Mouse (Mus musculus) mature B cell (primary cell): ENCODE results near the gene Mnd1.

Source experiments
- in situ Hi-C: fragments of 300-500 bp; cut with MboI; formaldehyde crosslinking; loops from 2 replicates; pipeline ENCODE4 v1.14.3; 2019

Mnd1 gene

GRCm38 (mm10) chr3:84157559-84158350, 2.2 kb upstream of the Mnd1 start:
- in situ Hi-C loops: no loop called here

GRCm38 (mm10) chr3:84157011-84157410, 1.4 kb upstream of the Mnd1 start:
- in situ Hi-C loops: no loop called here

- in situ Hi-C loops: no loop called here
Observed at GRCm38 (mm10) chr3:84156105-84156504, 519 bp upstream of the Mnd1 start.

- in situ Hi-C loops: no loop called here
Observed at GRCm38 (mm10) chr3:84155146-84155545, 440 bp downstream of the Mnd1 start.

GRCm38 (mm10) chr3:84154721-84155141, 855 bp downstream of the Mnd1 start:
- in situ Hi-C loops: no loop called here

GRCm38 (mm10) chr3:84149831-84150230, 5.8 kb downstream of the Mnd1 start:
- in situ Hi-C loops: no loop called here

- in situ Hi-C loops: no loop called here
Observed at GRCm38 (mm10) chr3:84140947-84141346, 14.6 kb downstream of the Mnd1 start.

- in situ Hi-C loops: no loop called here
Observed at GRCm38 (mm10) chr3:84136509-84136908, 19.1 kb downstream of the Mnd1 start.

GRCm38 (mm10) chr3:84135933-84136332, 19.7 kb downstream of the Mnd1 start:
- in situ Hi-C loops: no loop called here

GRCm38 (mm10) chr3:84135387-84135786, 20.2 kb downstream of the Mnd1 start:
- in situ Hi-C loops: no loop called here

- in situ Hi-C loops: no loop called here
Observed at GRCm38 (mm10) chr3:84131369-84131768, 24.2 kb downstream of the Mnd1 start.

GRCm38 (mm10) chr3:84130776-84131175, 24.8 kb downstream of the Mnd1 start:
- in situ Hi-C loops: no loop called here

- in situ Hi-C loops: loop anchor here (10.0 kb wide), 1 partner anchor 184 kb away; no protein-coding TSS in a partner anchor
Observed at GRCm38 (mm10) chr3:84128871-84129870, 26.4 kb downstream of the Mnd1 start.

- in situ Hi-C loops: loop anchor here (10.0 kb wide), 1 partner anchor 183 kb away; no protein-coding TSS in a partner anchor
Observed at GRCm38 (mm10) chr3:84127431-84127830, 28.2 kb downstream of the Mnd1 start.

GRCm38 (mm10) chr3:84126721-84127120, 28.9 kb downstream of the Mnd1 start:
- in situ Hi-C loops: loop anchor here (10.0 kb wide), 1 partner anchor 182 kb away; no protein-coding TSS in a partner anchor

- in situ Hi-C loops: loop anchor here (10.0 kb wide), 1 partner anchor 181 kb away; no protein-coding TSS in a partner anchor
Observed at GRCm38 (mm10) chr3:84125704-84126289, 29.8 kb downstream of the Mnd1 start.

- in situ Hi-C loops: loop anchor here (10.0 kb wide), 1 partner anchor 179 kb away; no protein-coding TSS in a partner anchor
Observed at GRCm38 (mm10) chr3:84123461-84123860, 32.1 kb downstream of the Mnd1 start.

GRCm38 (mm10) chr3:84118718-84119117, 36.9 kb downstream of the Mnd1 start:
- in situ Hi-C loops: no loop called here

GRCm38 (mm10) chr3:84118178-84118577, 37.4 kb downstream of the Mnd1 start:
- in situ Hi-C loops: no loop called here

- in situ Hi-C loops: no loop called here
Observed at GRCm38 (mm10) chr3:84108614-84109013, 47.0 kb downstream of the Mnd1 start.

GRCm38 (mm10) chr3:84106106-84106505, 49.5 kb downstream of the Mnd1 start:
- in situ Hi-C loops: no loop called here

GRCm38 (mm10) chr3:84103536-84103935, 52.0 kb downstream of the Mnd1 start:
- in situ Hi-C loops: no loop called here
